Mouse (Mus musculus) kidney, adult 18-20 months (tissue): ENCODE results near the gene Fam136a.
A peak's percentile ranks its signal among the peaks of the same experiment; 100 is the strongest.

Source experiments
- DNase-seq: peaks from one replicate; pipeline ENCODE4 v3.0.0; 2021

Fam136a gene

GRCm38 (mm10) chr6:86399995-86400394 lies 34.5 kb downstream of the Fam136a start:
- DNase-seq: no peak

- peak; percentile 82 for DNase-seq
These were observed 35.5 kb downstream of the Fam136a start for GRCm38 (mm10) chr6:86400972-86401371.

DNA sequence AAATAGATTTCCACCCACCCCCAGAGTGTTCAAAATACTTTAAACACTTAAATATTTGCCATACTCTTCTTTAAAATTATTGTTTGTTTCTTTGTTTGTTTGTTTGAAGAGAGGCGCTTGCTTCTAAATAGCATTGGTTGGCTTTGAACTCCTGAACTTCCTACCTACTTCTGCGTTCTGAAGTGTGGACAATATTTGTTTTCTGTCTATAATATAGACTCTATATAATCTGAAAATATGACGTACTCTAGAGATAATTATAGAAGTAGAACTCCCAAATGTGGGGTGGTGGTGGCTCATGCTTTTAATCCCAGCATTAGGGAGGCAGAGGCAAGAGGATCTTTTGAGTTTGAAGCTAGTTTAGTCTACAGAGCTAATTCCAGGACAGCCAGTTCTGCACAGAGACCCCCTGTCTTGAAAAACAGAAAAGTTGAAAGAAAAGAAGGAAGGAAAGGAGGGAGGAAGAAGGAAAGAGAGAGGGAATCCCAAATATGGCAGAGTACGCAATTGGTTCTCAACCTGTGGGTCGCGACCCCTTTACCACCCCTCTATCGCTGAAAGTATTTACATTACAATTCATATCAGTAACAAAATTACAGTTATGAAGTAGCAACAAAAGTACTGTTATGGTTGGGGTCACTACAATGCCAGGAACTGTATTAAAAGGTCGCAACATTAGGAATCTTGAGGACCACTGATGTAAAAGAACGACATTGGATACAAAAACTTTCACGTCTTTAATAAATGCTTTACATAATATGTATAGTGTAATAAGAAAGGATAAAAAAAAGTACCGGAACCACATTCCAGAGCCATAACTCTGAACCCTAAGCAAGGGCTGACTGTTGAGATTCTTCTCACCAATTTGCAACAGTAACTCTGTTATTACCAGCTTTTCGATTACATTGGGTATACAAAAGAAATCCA lies 37.5 kb downstream of the Fam136a start:
- DNase-seq: no peak

GRCm38 (mm10) chr6:86403728-86404099 lies 38.3 kb downstream of the Fam136a start:
- peak; percentile 95 for DNase-seq

GRCm38 (mm10) chr6:86404100-86404861 lies 38.8 kb downstream of the Fam136a start, which contains the start of gene Tia1:
TSS of gene Tia1 (plus strand) at chr6:86404219.
- DNase-seq: peak; percentile 93

- no peak for DNase-seq
These were observed 39.5 kb downstream of the Fam136a start for GRCm38 (mm10) chr6:86404996-86405395.

DNA sequence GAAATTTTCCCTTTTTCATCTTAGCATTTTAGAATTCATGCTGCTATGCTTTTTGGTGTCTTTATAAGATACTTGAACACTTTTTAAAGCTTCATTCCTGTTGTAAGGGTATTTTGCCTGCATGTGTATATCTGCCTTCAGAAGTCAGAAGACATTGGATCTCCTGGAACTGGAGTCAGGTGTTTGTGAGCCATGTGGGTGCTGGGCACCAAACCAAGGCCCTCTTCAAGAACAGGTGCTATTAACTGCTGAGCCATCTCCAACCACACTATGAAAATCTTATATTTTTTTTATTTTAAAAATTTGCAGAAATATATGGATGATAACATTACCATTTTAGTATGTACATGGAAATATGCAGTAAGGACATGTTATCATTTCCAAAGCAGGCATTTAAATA lies 40.9 kb downstream of the Fam136a start:
- no peak for DNase-seq

GRCm38 (mm10) chr6:86418711-86419110 lies 53.3 kb downstream of the Fam136a start:
- DNase-seq: no peak

GRCm38 (mm10) chr6:86419239-86419638 lies 53.8 kb downstream of the Fam136a start:
- no peak for DNase-seq
